Mouse (Mus musculus): ENCODE measurements around the gene Bub1b.

GRCm38 (mm10) chr2:118679577-118679976, 81.6 kb downstream of the Bub1b start:
- no peak for TF ChIP-seq MAFK (IDR thresholded peaks at IDR 0.05; ENCODE audit: insufficient read depth, low read depth, low read length)
- TF ChIP-seq ZNF384 (IDR thresholded peaks at IDR 0.05; ENCODE audit: low read depth, low read length), result no peak
